Mouse (Mus musculus) c-Kit-positive CD71-positive TER-119-positive erythroid progenitor cells, embryonic 14.5 days (primary cell): ENCODE measurements around the gene Trim66.

ENCODE experiments used
- DNase-seq: peaks from one replicate; pipeline ENCODE4 v3.0.0-alpha.2; 2013; ENCODE audit warnings: low spot score

Gene Trim66

DNA sequence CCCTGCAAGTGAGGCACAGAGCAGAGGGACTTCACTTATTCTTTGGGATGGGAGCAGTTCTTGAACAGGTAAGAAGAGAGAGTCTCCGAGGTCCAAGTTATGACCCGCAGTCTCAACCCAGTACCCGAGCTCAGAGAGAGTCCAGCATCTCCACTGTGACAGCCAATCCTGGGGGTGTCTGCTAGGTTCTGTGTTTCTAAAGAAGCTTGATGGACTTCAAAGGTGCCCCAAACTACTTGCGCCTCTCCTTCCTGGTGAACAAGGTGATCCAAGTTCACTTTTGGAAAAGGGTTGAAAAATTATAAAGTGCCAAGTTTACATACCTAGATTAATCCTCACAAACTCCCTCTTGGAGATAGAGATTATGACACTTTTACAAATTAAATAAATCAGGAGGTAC lies at the start of gene Trim66:
Trim66 (minus strand) TSS at position 101 of the 400 bp plus-strand sequence.
- DNase-seq, result no peak

GRCm38 (mm10) chr7:109546726-109547125 lies 38.8 kb upstream of the Trim66 start:
- DNase-seq, result no peak

DNA sequence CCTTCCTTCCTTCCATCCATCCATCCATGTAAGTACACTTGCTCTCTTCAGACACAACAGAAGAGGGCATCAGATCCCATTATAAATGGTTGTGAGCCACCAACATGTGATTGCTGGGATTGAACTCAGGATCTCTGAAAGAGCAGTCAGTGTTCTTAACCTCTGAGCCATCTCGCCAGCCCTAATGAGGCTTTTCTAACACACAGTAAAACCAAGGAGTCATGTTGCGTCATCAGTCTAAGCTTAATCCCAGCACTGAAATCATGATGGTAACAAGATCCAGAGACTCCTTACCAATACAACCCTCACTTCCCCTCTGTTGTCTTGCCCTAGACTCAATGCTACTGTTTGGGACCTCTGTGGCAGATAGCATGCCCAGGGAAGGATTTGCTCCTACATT lies 38.3 kb upstream of the Trim66 start:
- no peak for DNase-seq

DNA sequence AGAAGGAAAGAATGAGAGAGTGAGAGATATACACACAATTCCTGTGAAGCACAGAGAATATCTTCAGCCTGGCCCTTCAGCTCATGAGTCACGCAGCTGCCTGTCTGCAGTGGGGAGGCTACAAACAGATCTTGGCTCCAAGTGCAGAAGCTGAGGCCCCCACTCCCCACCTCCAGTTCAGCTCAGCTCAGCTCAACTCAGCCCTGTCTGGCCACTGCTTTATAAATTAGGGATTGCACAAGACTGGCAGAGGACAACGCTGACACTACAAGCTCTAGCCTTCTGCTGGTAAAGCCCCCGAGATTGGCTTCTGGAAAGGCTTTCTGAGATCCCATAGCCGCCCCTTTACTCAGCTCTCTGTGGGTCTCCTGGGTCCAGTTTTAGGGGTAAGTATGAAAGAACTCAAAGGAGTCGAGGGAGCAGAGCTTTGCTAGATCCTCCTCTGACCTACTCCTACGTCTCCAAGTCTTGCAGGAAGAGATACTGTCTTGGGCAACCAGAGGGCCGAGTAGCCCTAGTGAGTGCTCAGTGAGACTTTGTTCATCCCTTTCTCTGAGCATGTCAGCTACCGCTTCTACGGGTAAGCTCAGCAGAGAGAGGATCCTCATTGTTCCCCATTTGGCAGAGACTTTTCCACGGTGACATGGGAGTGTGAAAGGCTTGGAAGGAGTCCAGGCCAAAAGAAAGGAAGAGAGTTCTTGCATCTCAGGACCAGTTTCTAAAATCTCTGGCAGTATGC lies 37.5 kb upstream of the Trim66 start:
- DNase-seq, result no peak

- no peak for DNase-seq
Measured at GRCm38 (mm10) chr7:109544792-109545191, 36.9 kb upstream of the Trim66 start.

GRCm38 (mm10) chr7:109542364-109542628 lies 34.4 kb upstream of the Trim66 start:
- no peak for DNase-seq

GRCm38 (mm10) chr7:109541609-109542363 lies 33.9 kb upstream of the Trim66 start:
- no peak for DNase-seq

DNA sequence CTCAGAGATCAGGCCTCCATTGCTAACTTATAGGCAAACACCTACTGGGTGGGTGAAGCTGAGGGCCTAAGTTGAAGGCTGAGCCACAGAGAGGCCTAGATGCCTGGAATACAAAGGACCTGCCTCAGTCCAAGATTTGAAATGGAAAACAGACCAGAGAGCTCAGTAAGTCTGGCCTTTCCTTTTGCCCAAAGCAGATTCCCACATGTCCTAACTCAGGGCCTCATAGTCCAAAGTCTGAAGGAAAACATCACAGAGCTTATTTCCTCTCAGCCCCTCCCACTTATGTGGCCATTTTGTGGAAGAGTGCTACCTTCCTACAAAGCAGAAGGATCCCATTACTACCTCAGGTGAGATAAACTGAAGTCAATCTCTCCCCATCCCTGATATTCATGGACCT lies 33.0 kb upstream of the Trim66 start:
- DNase-seq, result no peak

GRCm38 (mm10) chr7:109536451-109536946 lies 28.6 kb upstream of the Trim66 start:
- no peak for DNase-seq

DNA sequence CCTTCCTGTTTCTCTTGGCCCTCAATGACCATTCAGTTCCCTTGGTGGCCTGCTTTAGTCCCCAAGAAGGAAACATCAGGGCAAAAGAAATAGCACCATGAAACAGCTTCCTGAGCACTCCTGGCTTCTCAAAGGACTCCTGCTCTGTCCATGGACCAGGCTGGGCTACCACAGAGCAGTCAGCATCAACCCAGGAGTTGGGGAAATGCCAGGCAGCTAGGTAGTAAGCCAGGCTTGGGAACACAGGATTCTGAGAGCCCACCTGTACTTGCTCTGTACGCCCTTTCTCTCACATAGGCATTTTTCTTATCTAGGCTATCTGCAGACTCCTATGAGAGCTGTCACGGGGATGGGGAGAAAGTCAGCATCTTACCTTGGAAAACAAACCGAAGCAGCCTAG lies 27.0 kb upstream of the Trim66 start:
- DNase-seq, result no peak

DNA sequence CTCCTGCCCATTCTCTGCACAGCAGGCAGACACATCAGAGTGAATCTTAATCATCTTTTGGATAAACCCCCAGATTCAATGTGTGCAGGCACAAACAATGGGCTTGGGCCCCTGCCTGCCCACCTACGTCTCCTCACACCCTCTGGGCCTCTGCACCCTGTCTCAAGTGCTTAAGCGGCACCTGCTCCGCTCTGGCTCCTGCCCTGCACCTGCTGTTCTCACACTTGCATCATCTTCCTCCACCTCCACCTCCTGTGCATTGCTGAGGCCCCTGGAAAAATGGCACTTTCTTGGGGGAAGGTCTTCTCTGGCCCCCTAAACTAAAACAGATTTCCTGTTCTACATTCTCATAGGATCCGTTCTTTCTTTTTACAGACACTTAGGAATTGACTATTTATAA lies 26.0 kb upstream of the Trim66 start:
- no peak for DNase-seq

- no peak for DNase-seq
Measured at GRCm38 (mm10) chr7:109533129-109533528, 25.2 kb upstream of the Trim66 start.

- no peak for DNase-seq
Measured at GRCm38 (mm10) chr7:109532691-109533090, 24.8 kb upstream of the Trim66 start.

GRCm38 (mm10) chr7:109531501-109531900 lies 23.6 kb upstream of the Trim66 start:
- DNase-seq, result no peak

DNA sequence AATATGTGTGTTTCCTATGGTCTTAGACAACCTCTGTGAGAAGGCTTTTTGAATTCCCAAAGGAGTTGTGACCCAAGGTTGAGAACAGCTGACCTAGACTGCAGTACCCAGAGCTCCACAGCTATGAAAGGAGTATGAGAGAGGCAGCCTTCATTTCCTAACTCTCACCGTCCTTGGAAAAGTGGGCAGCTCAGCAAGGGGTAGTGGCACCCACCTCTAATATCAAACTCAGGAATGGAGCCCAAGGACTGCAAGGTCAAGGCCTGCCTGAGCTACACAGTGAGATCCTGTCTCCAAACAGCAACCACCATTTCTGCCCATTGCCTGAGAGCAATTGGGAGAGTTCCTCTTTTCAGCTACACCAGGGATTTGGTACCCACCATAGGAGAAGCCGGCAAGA lies 21.8 kb upstream of the Trim66 start:
- no peak for DNase-seq

- no peak for DNase-seq
Measured at GRCm38 (mm10) chr7:109528356-109528755, 20.4 kb upstream of the Trim66 start.

DNA sequence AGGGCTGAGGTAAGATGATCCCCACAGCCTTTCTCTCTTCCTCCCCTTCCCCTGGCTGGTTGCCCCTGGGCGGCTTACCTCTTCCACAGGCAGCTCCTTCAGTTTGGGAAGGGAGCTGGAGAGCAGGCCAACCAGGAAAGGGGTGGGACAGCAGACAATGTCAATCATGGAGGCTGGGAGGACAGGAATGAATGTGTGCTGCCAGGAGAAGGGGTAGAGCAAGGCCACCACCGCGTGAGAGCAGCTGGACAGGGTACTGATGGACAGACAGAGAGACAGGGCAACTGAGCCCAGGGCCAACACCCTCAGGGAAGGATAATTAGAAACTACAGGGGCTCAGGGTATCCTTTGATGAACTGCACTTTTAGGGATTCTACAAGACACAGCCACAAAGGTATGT lies 19.6 kb upstream of the Trim66 start:
- DNase-seq, result no peak

GRCm38 (mm10) chr7:109525740-109526663 lies 18.1 kb upstream of the Trim66 start:
- DNase-seq, result no peak

DNA sequence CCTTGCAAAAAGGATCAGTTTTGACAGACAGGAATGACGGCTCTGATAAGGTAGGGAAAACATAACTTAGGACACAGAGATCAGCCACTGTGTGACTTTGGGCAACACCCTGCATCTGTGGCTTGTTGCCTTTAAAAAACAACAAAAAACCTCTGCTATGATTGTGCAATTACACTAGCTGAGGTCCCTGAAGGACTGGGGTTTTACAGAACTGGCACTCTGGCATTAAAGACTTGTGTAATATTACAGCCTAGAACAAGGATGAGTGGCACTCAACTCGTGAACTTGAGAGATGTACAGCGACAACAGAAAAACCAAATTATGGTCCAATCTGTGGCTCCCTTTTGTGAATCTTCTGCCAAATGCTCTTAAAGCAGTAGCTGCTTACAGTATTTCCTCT lies 16.8 kb upstream of the Trim66 start:
- no peak for DNase-seq

GRCm38 (mm10) chr7:109524442-109524744 lies 16.5 kb upstream of the Trim66 start:
- DNase-seq, result no peak

DNA sequence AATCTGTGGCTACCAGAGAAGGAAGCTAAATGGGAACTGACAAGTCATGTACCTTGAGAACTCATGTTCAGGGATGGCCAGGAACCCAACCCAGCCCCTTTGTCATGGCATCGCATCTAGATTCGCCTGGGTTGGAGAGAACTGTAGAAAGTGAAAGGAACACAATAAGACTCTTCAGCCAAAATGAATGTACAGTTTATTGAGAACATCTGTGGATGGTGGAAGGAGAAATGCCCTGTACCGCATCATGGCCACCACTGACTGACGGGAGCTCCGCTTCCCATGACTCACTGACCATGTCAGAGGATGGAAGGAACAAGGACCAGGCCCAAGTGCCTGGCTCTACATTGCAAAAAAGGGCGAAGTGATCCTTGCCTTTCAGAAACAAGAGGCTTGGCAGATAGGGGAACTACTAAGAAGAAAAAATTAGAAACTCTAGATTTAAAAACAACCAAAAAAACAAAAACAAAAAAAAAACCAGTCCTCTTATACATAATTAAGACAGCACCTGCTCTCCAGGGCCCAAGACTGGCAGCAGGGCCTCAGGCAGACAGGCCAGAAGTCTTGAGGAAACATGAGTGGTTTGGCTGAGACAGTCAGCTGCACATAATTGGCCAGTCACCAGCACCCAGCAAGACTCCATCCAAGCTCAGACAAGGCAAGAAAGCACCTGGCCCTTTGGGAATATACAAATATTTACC lies 16.0 kb upstream of the Trim66 start:
- no peak for DNase-seq

DNA sequence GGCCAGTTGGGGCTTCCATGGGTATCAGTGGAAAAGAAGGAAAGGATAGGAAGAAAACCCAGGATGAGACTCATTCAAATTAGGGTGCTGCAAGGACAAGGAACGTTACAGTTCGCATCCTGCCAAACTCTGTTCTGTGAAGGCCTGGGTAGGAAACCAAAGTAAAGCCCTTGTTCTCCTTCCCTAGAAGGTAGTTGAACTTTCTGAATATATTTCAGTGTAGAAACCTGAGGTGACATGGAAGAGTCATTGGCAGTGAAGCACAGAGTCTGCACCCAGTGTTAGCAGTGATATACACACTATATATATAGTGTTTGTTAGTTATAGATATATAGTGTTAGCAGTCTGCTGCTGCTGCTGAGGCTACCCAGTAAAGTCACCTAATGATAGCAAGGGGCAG lies 15.4 kb upstream of the Trim66 start:
- no peak for DNase-seq
